Mouse (Mus musculus) forebrain, embryonic 15.5 days (tissue): Measurements from ENCODE around the gene C1ra. TPM values are rescaled to one million over a fixed set of nuclear protein-coding genes. Genes with fewer than 3 reads are reported as not detected.
"Not testable (repeated sequence)": the region's sequence is repeated elsewhere in the genome, so short reads cannot be mapped to it uniquely, and the experiment has no call there.

Source experiments
- ATAC-seq: fragments of 200-750 bp; cut with Nextera tagmentation; replicated peaks from 2 replicates; pipeline ENCODE4 v1.8.0; 2017; ENCODE audit warnings: mild to moderate bottlenecking, moderate TSS enrichment, moderate library complexity
- H3K27ac ChIP-seq: fragments of 300-500 bp; sonication (generic); replicated peaks from 2 replicates; pipeline ENCODE4 v1.5.1; 2015; ENCODE audit warnings: mild to moderate bottlenecking, inconsistent platforms
- H3K27me3 ChIP-seq: fragments of 300-500 bp; sonication (generic); 2 replicates; pipeline ENCODE4 v1.6.1; 2015; ENCODE audit warnings: inconsistent platforms
- H3K36me3 ChIP-seq: fragments of 300-500 bp; sonication (generic); 2 replicates; pipeline ENCODE4 v1.6.1; 2015; ENCODE audit warnings: mild to moderate bottlenecking, inconsistent platforms
- H3K4me1 ChIP-seq: fragments of 300-500 bp; sonication (generic); 2 replicates; pipeline ENCODE4 v1.6.1; 2015; ENCODE audit warnings: inconsistent platforms
- H3K4me2 ChIP-seq: fragments of 300-500 bp; sonication (generic); replicated peaks from 2 replicates; pipeline ENCODE4 v1.6.1; 2015; ENCODE audit warnings: mild to moderate bottlenecking, inconsistent platforms
- H3K4me3 ChIP-seq: fragments of 300-500 bp; sonication (generic); 2 replicates; pipeline ENCODE4 v1.5.1; 2015; ENCODE audit warnings: mild to moderate bottlenecking, inconsistent platforms
- H3K9ac ChIP-seq: fragments of 300-500 bp; sonication (generic); replicated peaks from 2 replicates; pipeline ENCODE4 v1.6.1; 2015; ENCODE audit warnings: mild to moderate bottlenecking, inconsistent platforms
- H3K9me3 ChIP-seq: fragments of 300-500 bp; sonication (generic); 2 replicates; pipeline ENCODE4 v1.6.1; 2016; ENCODE audit warnings: inconsistent platforms
- WGBS: fragments of 180-500 bp; shearing (Covaris S2); methylation state at CpG from one replicate; pipeline ENCODE4 v1.1.7; 2015; ENCODE audit warnings: mixed read lengths; 5-methylcytosine and 5-hydroxymethylcytosine counted together
- polyA plus RNA-seq: library from polyadenylated mRNA; unstranded; fragments of >200 nt; fragmentation: Nextera tagmentation; extraction: Ambion mirVana; gene quantifications from 2 replicates; pipeline ENCODE4 v1.2.1, GENCODE M21; 2015

Gene C1ra
- polyA plus RNA-seq, 1 experiment from 2014 or later, result 0.14 TPM

DNA sequence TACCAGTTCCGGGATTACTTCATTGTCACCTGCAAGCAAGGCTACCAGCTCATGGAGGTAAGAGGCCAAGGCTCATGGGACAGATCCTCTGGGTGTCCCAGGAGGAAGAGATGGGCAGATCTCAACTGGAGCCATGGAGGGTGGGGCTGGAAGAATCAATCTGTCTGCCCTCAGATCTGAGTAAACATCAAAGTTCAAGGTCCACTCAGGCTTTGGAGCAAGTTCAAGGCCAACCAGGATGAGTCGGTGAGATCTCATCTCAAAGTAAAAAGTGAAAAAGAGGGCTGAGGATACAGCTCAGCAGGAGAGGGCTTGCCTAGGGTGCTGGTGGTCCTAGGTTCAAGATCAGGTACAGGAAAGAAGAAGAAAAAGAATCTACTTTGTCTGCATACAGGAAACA lies 49.4 kb downstream of the C1ra start:
- H3K27me3 ChIP-seq, H3K36me3 ChIP-seq, H3K4me3 ChIP-seq, H3K9ac ChIP-seq, H3K9me3 ChIP-seq, ATAC-seq, H3K4me1 ChIP-seq, H3K4me2 ChIP-seq, H3K27ac ChIP-seq: not testable (repeated sequence)
- WGBS, result 97% methylated on average over 2 of the region's 2 CpGs

DNA sequence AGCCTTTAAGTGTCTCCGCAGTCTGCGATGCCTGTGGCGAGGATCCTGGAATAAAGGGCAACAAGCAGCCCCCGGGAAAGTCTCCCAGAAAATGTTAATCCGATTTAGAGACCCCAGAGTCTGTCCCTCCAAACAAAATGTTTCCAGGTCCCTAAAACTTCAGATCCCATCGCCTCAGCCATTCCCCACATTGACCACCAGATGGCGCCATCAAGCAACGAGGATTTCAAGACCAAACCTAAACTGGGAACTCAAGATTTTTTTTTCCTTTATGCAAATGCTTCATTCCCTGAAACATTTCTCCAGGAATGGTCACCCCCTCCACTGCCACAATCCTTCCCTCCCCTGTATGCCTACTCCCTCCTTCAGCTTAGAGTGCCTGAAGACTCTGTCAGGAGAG lies 57.8 kb downstream of the C1ra start, which contains the start of gene C1rb:
Gene C1rb (plus strand): TSS at position 269 of the 400 bp plus-strand sequence.
- no peak for ATAC-seq
- 1% methylated on average over 8 of the region's 8 CpGs for WGBS
- H3K4me3 ChIP-seq, result no peak within 1 kb of the TSS
- no peak within 1 kb of the TSS for H3K9ac ChIP-seq
- H3K9me3 ChIP-seq, result no peaks in the 10 kb centered on the region
- no peaks in the 10 kb centered on the region for H3K36me3 ChIP-seq
- no peak within 1 kb of the TSS for H3K27ac ChIP-seq
- no peaks in the 10 kb centered on the region for H3K4me1 ChIP-seq
- no peaks in the 10 kb centered on the region for H3K27me3 ChIP-seq
- no peak within 1 kb of the TSS for H3K4me2 ChIP-seq

Other genes starting within 250 kb of the C1ra start
- 0.28 and 0.32 TPM in 2 replicates for gene Cd163, start 207.7 kb upstream of the C1ra start, polyA plus RNA-seq
- 82.9 and 84.4 TPM in 2 replicates for gene Pex5, start 97.3 kb upstream of the C1ra start, polyA plus RNA-seq
- 54.7 and 62.1 TPM in 2 replicates for gene Clstn3, start 47.6 kb upstream of the C1ra start, polyA plus RNA-seq
- gene C1rl, start 19.3 kb upstream of the C1ra start, polyA plus RNA-seq, result 0.06 and 0.08 TPM in 2 replicates
- gene C1s1, start 30.0 kb downstream of the C1ra start, polyA plus RNA-seq, result 0.34 and 0.47 TPM in 2 replicates
- gene C1rb, start 57.9 kb downstream of the C1ra start, polyA plus RNA-seq, result 0.08 TPM in 1 of 2 replicates, not detected in the other
- gene C1s2, start 123.7 kb downstream of the C1ra start, polyA plus RNA-seq, result 0.15 and 0.18 TPM in 2 replicates
- gene Lpcat3, start 150.6 kb downstream of the C1ra start, polyA plus RNA-seq, result 34.6 and 35.1 TPM in 2 replicates
- gene Emg1, start 199.8 kb downstream of the C1ra start, polyA plus RNA-seq, result 153 and 160 TPM in 2 replicates
- 271 and 275 TPM in 2 replicates for gene Phb2, start 199.9 kb downstream of the C1ra start, polyA plus RNA-seq
- 3.2 and 4.4 TPM in 2 replicates for gene Ptpn6, start 226.3 kb downstream of the C1ra start, polyA plus RNA-seq
- gene Grcc10, start 229.0 kb downstream of the C1ra start, polyA plus RNA-seq, result 652 and 676 TPM in 2 replicates
- not detected in 2 replicates for gene Gm45234, start 243.6 kb downstream of the C1ra start, polyA plus RNA-seq
- 22.3 and 24.5 TPM in 2 replicates for gene Atn1, start 244.1 kb downstream of the C1ra start, polyA plus RNA-seq